Mouse (Mus musculus): Measurements from ENCODE around the gene Gja6.

GRCm38 (mm10) chrX:160905041-160905678 lies 1.7 kb downstream of the Gja6 start:
- no peak; the same call in 1 of the 2 replicates for TF ChIP-seq GATA1 (IDR thresholded peaks at IDR 0.05; ENCODE audit: low read length)
- TF ChIP-seq TAL1 (IDR thresholded peaks at IDR 0.05; ENCODE audit: low read length), result peak; percentile 56; the same call in 2 of the 3 replicates
